Mouse (Mus musculus): ENCODE results near the gene Abcc10.

- TF ChIP-seq HCFC1 (IDR thresholded peaks at IDR 0.05; ENCODE audit: low read depth, low read length): no peak
- TF ChIP-seq NRF1 (IDR thresholded peaks at IDR 0.05; ENCODE audit: low read depth, low read length): no peak
Observed at GRCm38 (mm10) chr17:46309835-46310234, 18.3 kb downstream of the Abcc10 start.

Measured in CH12.LX (cell line).